Mouse (Mus musculus) liver, embryonic 14.5 days (tissue): ENCODE data around the gene Reep6. TPM values are rescaled to one million over a fixed set of nuclear protein-coding genes. Genes with fewer than 3 reads are reported as not detected.

ENCODE experiments used
- ATAC-seq: fragments of 200-750 bp; cut with Nextera tagmentation; 2 replicates; pipeline ENCODE4 v1.8.0; 2017; ENCODE audit warnings: moderate number of reproducible peaks, mild to moderate bottlenecking, moderate library complexity; ENCODE audit not compliant: insufficient read depth
- DNase-seq, 3 experiments: peaks; one replicate each; pipeline ENCODE4 v3.0.0-alpha.2; 2012 to 2013; ENCODE audit warnings: low read depth in 3 of 3, low spot score in 3 of 3
- H3K27ac ChIP-seq: fragments of 300-500 bp; sonication (generic); 2 replicates; pipeline ENCODE4 v1.5.1; 2014; ENCODE audit warnings: moderate library complexity, mild to moderate bottlenecking, control low read depth, inconsistent platforms
- H3K27me3 ChIP-seq: fragments of 300-500 bp; sonication (generic); 2 replicates; pipeline ENCODE4 v1.6.1; 2014; ENCODE audit warnings: mild to moderate bottlenecking, low read length, moderate library complexity; ENCODE audit not compliant: control insufficient read depth, insufficient read depth
- H3K36me3 ChIP-seq: fragments of 300-500 bp; sonication (generic); replicated peaks from 2 replicates; pipeline ENCODE4 v1.6.1; 2014; ENCODE audit warnings: low read depth; ENCODE audit not compliant: control insufficient read depth, insufficient read depth
- H3K4me1 ChIP-seq, 2 experiments: fragments of 200-500 bp in 1 of 2; fragments of 300-500 bp in 1 of 2; sonication (generic) in 1 of 2; replicated peaks; 2 replicates each; pipeline ENCODE4 v1.6.1; 2012 to 2014; ENCODE audit warnings: antibody characterized with exemption in 1 of 2, inconsistent platforms in 1 of 2, low read length in 1 of 2; ENCODE audit not compliant: control insufficient read depth in 2 of 2, insufficient read depth in 2 of 2
- H3K4me2 ChIP-seq: fragments of 300-500 bp; sonication (generic); 2 replicates; pipeline ENCODE4 v1.6.1; 2014; ENCODE audit warnings: low read depth, mild to moderate bottlenecking, control low read depth, moderate library complexity
- H3K4me3 ChIP-seq, 2 experiments: fragments of 200-500 bp in 1 of 2; fragments of 300-500 bp in 1 of 2; sonication (generic) in 1 of 2; 2 replicates each; pipeline ENCODE4 v1.5.1; 2012 to 2014; ENCODE audit warnings: low read depth in 2 of 2, low read length in 2 of 2, mild to moderate bottlenecking in 2 of 2, control low read depth in 1 of 2, inconsistent platforms in 1 of 2, moderate library complexity in 1 of 2; ENCODE audit not compliant: insufficient read depth in 1 of 2
- H3K9ac ChIP-seq: fragments of 300-500 bp; sonication (generic); replicated peaks from 2 replicates; pipeline ENCODE4 v1.6.1; 2014; ENCODE audit warnings: mild to moderate bottlenecking, control low read depth, moderate library complexity
- H3K9me3 ChIP-seq: fragments of 300-500 bp; sonication (generic); 2 replicates; pipeline ENCODE4 v1.6.1; 2016; ENCODE audit warnings: low read length, mixed read lengths; ENCODE audit not compliant: control insufficient read depth
- CTCF ChIP-seq: IDR thresholded peaks from 2 replicates; pipeline ENCODE4 v1.5.1; 2016; ENCODE audit warnings: antibody characterized with exemption, low read depth, control low read depth
- EP300 ChIP-seq: IDR thresholded peaks from 2 replicates; pipeline ENCODE4 v1.6.1; 2016; ENCODE audit warnings: antibody characterized with exemption, low read depth
- WGBS: fragments of 180-500 bp; shearing (Covaris S2); extraction: QIAGEN DNeasy Blood & Tissue Kit; methylation state at CpG from one replicate; pipeline ENCODE4 v1.1.7; 2014; ENCODE audit not compliant: insufficient replicate concordance; 5-methylcytosine and 5-hydroxymethylcytosine counted together
- microRNA-seq: library from miRNA; unstranded; fragments of <30 nt; microRNA quantifications from one replicate; pipeline ENCODE4, GENCODE M21; 2016
- polyA plus RNA-seq, 2 experiments: library from polyadenylated mRNA; depleted of rRNA in 1 of 2; stranded (reverse) in 1 of 2; unstranded in 1 of 2; fragments of >200 nt; fragmentation: Nextera tagmentation in 1 of 2; extraction: Ambion mirVana in 1 of 2; gene quantifications; 2 replicates each; pipeline versions ENCODE4 v1.2.1 to v1.2.3; 2012 to 2014

The Reep6 gene
- polyA plus RNA-seq, 2 experiments, result 23.6 to 55.3 TPM

- Histone ChIP-seq H3K9me3 (no peaks in the 10 kb centered on the region), H3K36me3 (peaks cover 8% of the 10 kb centered on the region), H3K27ac (peak overlapping the region; percentile 5), H3K4me2 (peak overlapping the region; percentile 98), H3K9ac (no peak overlapping the region), H3K4me3 (peak overlapping the region; percentile 4 to 35; a peak in 2 of 4 replicates), H3K27me3 (no peaks in the 10 kb centered on the region; the same call in 1 of the 2 replicates), H3K4me1 (peaks cover 34 to 35% of the 10 kb centered on the region in 2 experiments)
- peak; percentile 63 to 65 (median 65) for DNase-seq
- peak; percentile 74 for TF ChIP-seq EP300
- TF ChIP-seq CTCF, result 0 out of 2 replicates have a peak, but pooled peaks have one; percentile 3
- peak; percentile 65 for ATAC-seq
- 25% methylated on average over 7 of the region's 7 CpGs for WGBS
Observed at GRCm38 (mm10) chr10:80384709-80385108, 55.0 kb downstream of the Reep6 start.

GRCm38 (mm10) chr10:80385310-80385709 is 55.6 kb downstream of the Reep6 start:
- Histone ChIP-seq H3K36me3 (peaks cover 8% of the 10 kb centered on the region), H3K27ac (peak overlapping the region; percentile 5), H3K4me3 (peak overlapping the region; percentile 35 to 72), H3K4me1 (peaks cover 34 to 35% of the 10 kb centered on the region in 2 experiments), H3K4me2 (peak overlapping the region; percentile 98), H3K9me3 (no peaks in the 10 kb centered on the region), H3K9ac (peak overlapping the region; percentile 27), H3K27me3 (no peaks in the 10 kb centered on the region; the same call in 1 of the 2 replicates)
- DNase-seq, result no peak
- TF ChIP-seq EP300, result no peak
- TF ChIP-seq CTCF, result no peak
- 41% methylated on average over 7 of the region's 7 CpGs for WGBS
- no peak for ATAC-seq

Small RNAs within 50 kb of the gene (microRNA-seq; reads per million reads assigned to microRNA genes)
- gene Gm22721, result not detected

Other genes starting within 250 kb of the Reep6 start
- gene Sbno2, start 224.4 kb upstream of the Reep6 start, polyA plus RNA-seq (2012; rRNA removed), result 10.0 and 10.1 TPM in 2 replicates
- 6.6 and 7.6 TPM in 2 replicates for gene Sbno2, start 224.4 kb upstream of the Reep6 start, polyA plus RNA-seq (2014; fragmentation: Nextera tagmentation; extraction: Ambion mirVana)
- 80.5 and 88.8 TPM in 2 replicates for gene Stk11, start 214.2 kb upstream of the Reep6 start, polyA plus RNA-seq (2012; rRNA removed)
- gene Stk11, start 214.2 kb upstream of the Reep6 start, polyA plus RNA-seq (2014; fragmentation: Nextera tagmentation; extraction: Ambion mirVana), result 17.4 and 18.9 TPM in 2 replicates
- gene Atp5d, start 191.3 kb upstream of the Reep6 start, polyA plus RNA-seq (2012; rRNA removed), result 196 and 211 TPM in 2 replicates
- 249 and 270 TPM in 2 replicates for gene Atp5d, start 191.3 kb upstream of the Reep6 start, polyA plus RNA-seq (2014; fragmentation: Nextera tagmentation; extraction: Ambion mirVana)
- 1.8 and 2.2 TPM in 2 replicates for gene Cbarp, start 189.1 kb upstream of the Reep6 start, polyA plus RNA-seq (2012; rRNA removed)
- gene Cbarp, start 189.1 kb upstream of the Reep6 start, polyA plus RNA-seq (2014; fragmentation: Nextera tagmentation; extraction: Ambion mirVana), result 0.42 and 1.1 TPM in 2 replicates
- 9.1 and 10.3 TPM in 2 replicates for gene Midn, start 181.7 kb upstream of the Reep6 start, polyA plus RNA-seq (2012; rRNA removed)
- 5.1 and 5.7 TPM in 2 replicates for gene Midn, start 181.7 kb upstream of the Reep6 start, polyA plus RNA-seq (2014; fragmentation: Nextera tagmentation; extraction: Ambion mirVana)
- 19.4 and 19.8 TPM in 2 replicates for gene Cirbp, start 164.0 kb upstream of the Reep6 start, polyA plus RNA-seq (2012; rRNA removed)
- gene Cirbp, start 164.0 kb upstream of the Reep6 start, polyA plus RNA-seq (2014; fragmentation: Nextera tagmentation; extraction: Ambion mirVana), result 10.1 and 10.7 TPM in 2 replicates
- gene 1600002K03Rik, start 157.0 kb upstream of the Reep6 start, polyA plus RNA-seq (2012; rRNA removed), result 6.8 and 6.9 TPM in 2 replicates
- 10.6 and 13.2 TPM in 2 replicates for gene 1600002K03Rik, start 157.0 kb upstream of the Reep6 start, polyA plus RNA-seq (2014; fragmentation: Nextera tagmentation; extraction: Ambion mirVana)
- 0.40 and 0.47 TPM in 2 replicates for gene Efna2, start 150.5 kb upstream of the Reep6 start, polyA plus RNA-seq (2012; rRNA removed)
- gene Efna2, start 150.5 kb upstream of the Reep6 start, polyA plus RNA-seq (2014; fragmentation: Nextera tagmentation; extraction: Ambion mirVana), result 0.51 and 0.52 TPM in 2 replicates
- 12.9 and 18.8 TPM in 2 replicates for gene Mum1, start 103.5 kb upstream of the Reep6 start, polyA plus RNA-seq (2012; rRNA removed)
- gene Mum1, start 103.5 kb upstream of the Reep6 start, polyA plus RNA-seq (2014; fragmentation: Nextera tagmentation; extraction: Ambion mirVana), result 13.2 and 13.8 TPM in 2 replicates
- 189 and 256 TPM in 2 replicates for gene Ndufs7, start 80.8 kb upstream of the Reep6 start, polyA plus RNA-seq (2012; rRNA removed)
- gene Ndufs7, start 80.8 kb upstream of the Reep6 start, polyA plus RNA-seq (2014; fragmentation: Nextera tagmentation; extraction: Ambion mirVana), result 272 and 285 TPM in 2 replicates
- 36.5 and 41.4 TPM in 2 replicates for gene Gamt, start 68.9 kb upstream of the Reep6 start, polyA plus RNA-seq (2012; rRNA removed)
- gene Gamt, start 68.9 kb upstream of the Reep6 start, polyA plus RNA-seq (2014; fragmentation: Nextera tagmentation; extraction: Ambion mirVana), result 64.9 and 67.9 TPM in 2 replicates
- gene Dazap1, start 68.5 kb upstream of the Reep6 start, polyA plus RNA-seq (2012; rRNA removed), result 54.8 and 75.9 TPM in 2 replicates
- 20.4 and 22.7 TPM in 2 replicates for gene Dazap1, start 68.5 kb upstream of the Reep6 start, polyA plus RNA-seq (2014; fragmentation: Nextera tagmentation; extraction: Ambion mirVana)
- gene Rps15, start 37.5 kb upstream of the Reep6 start, polyA plus RNA-seq (2012; rRNA removed), result 2,043 and 2,097 TPM in 2 replicates
- gene Rps15, start 37.5 kb upstream of the Reep6 start, polyA plus RNA-seq (2014; fragmentation: Nextera tagmentation; extraction: Ambion mirVana), result 805 and 809 TPM in 2 replicates
- 0.04 and 0.16 TPM in 2 replicates for gene Apc2, start 34.0 kb upstream of the Reep6 start, polyA plus RNA-seq (2012; rRNA removed)
- gene Apc2, start 34.0 kb upstream of the Reep6 start, polyA plus RNA-seq (2014; fragmentation: Nextera tagmentation; extraction: Ambion mirVana), result 0.04 TPM in 1 of 2 replicates, not detected in the other
- gene 2310011J03Rik, start 9.4 kb upstream of the Reep6 start, polyA plus RNA-seq (2012; rRNA removed), result 24.3 and 24.7 TPM in 2 replicates
- gene 2310011J03Rik, start 9.4 kb upstream of the Reep6 start, polyA plus RNA-seq (2014; fragmentation: Nextera tagmentation; extraction: Ambion mirVana), result 29.4 and 29.5 TPM in 2 replicates
- gene Pcsk4, start 455 bp upstream of the Reep6 start, polyA plus RNA-seq (2012; rRNA removed), result 6.6 and 7.2 TPM in 2 replicates
- gene Pcsk4, start 455 bp upstream of the Reep6 start, polyA plus RNA-seq (2014; fragmentation: Nextera tagmentation; extraction: Ambion mirVana), result 3.1 and 3.2 TPM in 2 replicates
- gene Adamtsl5, start 18.5 kb downstream of the Reep6 start, polyA plus RNA-seq (2012; rRNA removed), result 1.9 and 2.1 TPM in 2 replicates
- 1.3 TPM in 2 replicates for gene Adamtsl5, start 18.5 kb downstream of the Reep6 start, polyA plus RNA-seq (2014; fragmentation: Nextera tagmentation; extraction: Ambion mirVana)
- gene Plk5, start 26.5 kb downstream of the Reep6 start, polyA plus RNA-seq (2012; rRNA removed), result 0.08 and 0.10 TPM in 2 replicates
- 0.09 TPM in 1 of 2 replicates, not detected in the other for gene Plk5, start 26.5 kb downstream of the Reep6 start, polyA plus RNA-seq (2014; fragmentation: Nextera tagmentation; extraction: Ambion mirVana)
- 3.2 and 3.3 TPM in 2 replicates for gene Mex3d, start 57.7 kb downstream of the Reep6 start, polyA plus RNA-seq (2012; rRNA removed)
- 0.55 and 1.1 TPM in 2 replicates for gene Mex3d, start 57.7 kb downstream of the Reep6 start, polyA plus RNA-seq (2014; fragmentation: Nextera tagmentation; extraction: Ambion mirVana)
- gene Mbd3, start 69.6 kb downstream of the Reep6 start, polyA plus RNA-seq (2012; rRNA removed), result 66.7 and 79.5 TPM in 2 replicates
- 43.7 and 44.3 TPM in 2 replicates for gene Mbd3, start 69.6 kb downstream of the Reep6 start, polyA plus RNA-seq (2014; fragmentation: Nextera tagmentation; extraction: Ambion mirVana)
- 359 and 571 TPM in 2 replicates for gene Uqcr11, start 76.9 kb downstream of the Reep6 start, polyA plus RNA-seq (2012; rRNA removed)
- gene Uqcr11, start 76.9 kb downstream of the Reep6 start, polyA plus RNA-seq (2014; fragmentation: Nextera tagmentation; extraction: Ambion mirVana), result 729 and 738 TPM in 2 replicates
- gene Tcf3, start 103.7 kb downstream of the Reep6 start, polyA plus RNA-seq (2012; rRNA removed), result 54.7 and 74.7 TPM in 2 replicates
- gene Tcf3, start 103.7 kb downstream of the Reep6 start, polyA plus RNA-seq (2014; fragmentation: Nextera tagmentation; extraction: Ambion mirVana), result 41.9 and 55.4 TPM in 2 replicates
- 0.02 TPM in 2 replicates for gene Onecut3, start 164.9 kb downstream of the Reep6 start, polyA plus RNA-seq (2012; rRNA removed)
- not detected in 2 replicates for gene Onecut3, start 164.9 kb downstream of the Reep6 start, polyA plus RNA-seq (2014; fragmentation: Nextera tagmentation; extraction: Ambion mirVana)
- 0.01 and 0.02 TPM in 2 replicates for gene Atp8b3, start 209.2 kb downstream of the Reep6 start, polyA plus RNA-seq (2012; rRNA removed)
- gene Atp8b3, start 209.2 kb downstream of the Reep6 start, polyA plus RNA-seq (2014; fragmentation: Nextera tagmentation; extraction: Ambion mirVana), result 0.05 TPM in 1 of 2 replicates, not detected in the other
- 19.1 and 24.8 TPM in 2 replicates for gene Rexo1, start 231.6 kb downstream of the Reep6 start, polyA plus RNA-seq (2012; rRNA removed)
- gene Rexo1, start 231.6 kb downstream of the Reep6 start, polyA plus RNA-seq (2014; fragmentation: Nextera tagmentation; extraction: Ambion mirVana), result 10.7 and 14.0 TPM in 2 replicates
- 12.5 and 13.8 TPM in 2 replicates for gene Klf16, start 247.4 kb downstream of the Reep6 start, polyA plus RNA-seq (2012; rRNA removed)
- gene Klf16, start 247.4 kb downstream of the Reep6 start, polyA plus RNA-seq (2014; fragmentation: Nextera tagmentation; extraction: Ambion mirVana), result 10.6 and 12.3 TPM in 2 replicates